Mouse (Mus musculus): Measurements from ENCODE around the gene Vmn1r80. TPM values are rescaled to one million over a fixed set of nuclear protein-coding genes. Genes with fewer than 3 reads are reported as not detected.
"Not testable (repeated sequence)": the region's sequence is repeated elsewhere in the genome, so short reads cannot be mapped to it uniquely, and the experiment has no call there.

The Vmn1r80 gene
- not detected in 2 replicates for polyA plus RNA-seq (2014; fragmentation: Nextera tagmentation; extraction: Ambion mirVana)

DNA sequence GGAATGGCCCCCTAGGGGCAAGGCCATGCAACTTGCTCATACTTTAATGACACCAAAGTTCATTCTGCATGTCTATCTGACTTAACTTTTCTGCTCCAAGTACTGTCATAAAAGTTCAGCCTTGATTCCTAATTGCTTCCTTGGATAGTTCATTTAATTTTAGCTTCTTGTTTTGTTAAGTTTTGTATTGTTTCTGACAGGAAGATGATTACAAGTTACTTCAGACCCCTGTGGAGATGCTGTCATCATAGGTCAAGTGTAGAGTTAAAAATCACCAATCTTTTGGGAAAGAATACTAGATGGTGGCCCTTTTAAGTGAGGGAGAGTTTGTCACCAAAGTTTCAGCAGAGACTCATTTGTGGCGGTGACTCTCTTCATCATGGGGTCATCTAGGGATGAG lies at the start of gene Vmn1r80:
Gene Vmn1r80 (plus strand): TSS at position 301 of the 400 bp plus-strand sequence.
- Histone ChIP-seq H3K27ac (ENCODE audit: low read depth) (no peak within 1 kb of the TSS), H3K4me1 (ENCODE audit: insufficient read depth) (no peaks in the 10 kb centered on the region), H3K36me3 (ENCODE audit: insufficient read depth) (no peaks in the 10 kb centered on the region), H3K9me3 (ENCODE audit: low read depth, low read length) (no peaks in the 10 kb centered on the region; the same call in 1 of the 2 replicates), H3K4me2 (no peak within 1 kb of the TSS), H3K27me3 (ENCODE audit: insufficient read depth, low read length) (no peaks in the 10 kb centered on the region), H3K4me3 (ENCODE audit: low read depth, low read length) (no peak within 1 kb of the TSS), H3K9ac (no peak within 1 kb of the TSS)
- 84% methylated on average over 1 of the region's 1 CpGs for WGBS
- TF ChIP-seq CTCF (IDR thresholded peaks at IDR 0.05; ENCODE audit: low read depth), result no peak
- ATAC-seq (ENCODE audit: insufficient read depth) (no peak), DNase-seq (no peak)

DNA sequence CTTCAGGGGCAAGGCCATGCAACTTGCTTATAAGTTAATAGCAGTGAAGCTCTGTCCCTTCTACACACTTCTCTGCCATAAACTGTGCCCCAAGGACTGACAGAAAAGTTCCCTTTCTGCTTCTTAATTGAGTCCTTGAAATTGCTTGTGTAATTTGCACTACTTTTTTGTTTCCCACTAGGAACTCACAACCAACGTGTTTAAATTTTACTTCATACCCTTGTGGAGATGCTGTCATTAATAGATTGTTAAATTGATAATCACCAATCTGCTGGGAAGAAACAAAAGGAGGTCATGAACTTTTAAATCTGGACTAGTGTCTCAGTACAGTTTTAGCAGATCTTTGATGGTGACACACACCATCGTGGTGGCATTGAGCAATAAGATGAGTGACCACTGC lies 39.1 kb upstream of the Vmn1r80 start, which contains the start of gene Vmn1r78:
Gene Vmn1r78 (plus strand): TSS at position 301 of the 400 bp plus-strand sequence.
- WGBS, result 52% methylated on average over 2 of the region's 2 CpGs
- DNase-seq (no peak), ATAC-seq (ENCODE audit: insufficient read depth) (no peak)
- Histone ChIP-seq H3K4me1 (ENCODE audit: insufficient read depth) (no peaks in the 10 kb centered on the region), H3K27me3 (ENCODE audit: insufficient read depth, low read length) (no peaks in the 10 kb centered on the region), H3K36me3 (ENCODE audit: insufficient read depth) (no peaks in the 10 kb centered on the region), H3K27ac (ENCODE audit: low read depth) (no peak within 1 kb of the TSS), H3K4me3 (ENCODE audit: low read depth, low read length) (no peak within 1 kb of the TSS), H3K9me3 (ENCODE audit: low read depth, low read length) (no peaks in the 10 kb centered on the region; the same call in 1 of the 2 replicates), H3K4me2 (no peak within 1 kb of the TSS), H3K9ac (no peak within 1 kb of the TSS)
- TF ChIP-seq CTCF (IDR thresholded peaks at IDR 0.05; ENCODE audit: low read depth), result no peak

DNA sequence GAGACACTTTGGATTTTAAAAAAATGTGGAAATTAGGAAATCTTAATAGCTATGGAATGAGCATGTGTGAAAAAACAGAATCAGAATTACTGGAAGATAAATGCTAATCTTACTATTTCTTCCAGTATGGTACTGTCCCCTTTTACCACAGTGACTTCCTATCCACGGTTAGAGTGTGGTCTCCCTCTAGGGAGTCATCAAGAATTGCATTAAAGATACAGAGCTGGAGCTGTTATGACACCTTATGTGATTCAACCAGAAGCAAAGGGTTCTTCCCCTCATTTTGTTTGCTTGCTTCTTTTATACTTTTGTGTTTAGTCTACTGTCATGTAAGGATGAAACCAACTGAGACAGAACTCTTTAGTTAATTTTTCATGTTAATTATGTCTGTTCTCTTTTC lies 32.6 kb upstream of the Vmn1r80 start:
- not testable (repeated sequence) for H3K4me1 ChIP-seq (ENCODE audit: insufficient read depth); ATAC-seq (ENCODE audit: insufficient read depth); H3K9ac ChIP-seq; H3K4me2 ChIP-seq; H3K4me3 ChIP-seq (ENCODE audit: low read depth, low read length); H3K27me3 ChIP-seq (ENCODE audit: insufficient read depth, low read length); DNase-seq; H3K27ac ChIP-seq (ENCODE audit: low read depth); H3K9me3 ChIP-seq (ENCODE audit: low read depth, low read length); H3K36me3 ChIP-seq (ENCODE audit: insufficient read depth)
- whole genome bisulfite sequencing, result 42% methylated on average over 1 of the region's 1 CpGs

DNA sequence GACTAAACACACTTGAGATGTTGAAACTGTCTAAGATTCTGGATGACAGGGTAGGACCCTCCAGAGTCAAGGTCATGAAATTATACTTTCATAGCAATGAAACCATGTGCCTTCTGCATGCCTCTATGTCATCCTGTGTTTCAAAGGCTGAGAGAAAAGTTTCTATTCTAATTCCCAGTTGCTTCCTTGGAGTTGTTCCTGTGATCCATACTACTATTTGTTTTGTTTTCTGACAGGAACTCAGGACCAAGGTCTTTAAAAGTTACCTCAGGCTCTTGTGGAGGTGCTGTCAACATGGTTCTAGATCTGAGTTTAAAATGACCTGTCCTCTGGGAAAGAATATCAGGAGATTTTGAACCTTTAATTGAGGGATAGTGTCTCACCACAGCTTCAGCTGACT lies 18.1 kb upstream of the Vmn1r80 start, which contains the start of gene Vmn1r79:
Gene Vmn1r79 (plus strand): TSS at position 301 of the 400 bp plus-strand sequence.
- not testable (repeated sequence) for H3K4me3 ChIP-seq (ENCODE audit: low read depth, low read length); H3K9ac ChIP-seq; ATAC-seq (ENCODE audit: insufficient read depth); DNase-seq; H3K36me3 ChIP-seq (ENCODE audit: insufficient read depth); H3K4me1 ChIP-seq (ENCODE audit: insufficient read depth); H3K27me3 ChIP-seq (ENCODE audit: insufficient read depth, low read length); H3K4me2 ChIP-seq; H3K9me3 ChIP-seq (ENCODE audit: low read depth, low read length); H3K27ac ChIP-seq (ENCODE audit: low read depth)

DNA sequence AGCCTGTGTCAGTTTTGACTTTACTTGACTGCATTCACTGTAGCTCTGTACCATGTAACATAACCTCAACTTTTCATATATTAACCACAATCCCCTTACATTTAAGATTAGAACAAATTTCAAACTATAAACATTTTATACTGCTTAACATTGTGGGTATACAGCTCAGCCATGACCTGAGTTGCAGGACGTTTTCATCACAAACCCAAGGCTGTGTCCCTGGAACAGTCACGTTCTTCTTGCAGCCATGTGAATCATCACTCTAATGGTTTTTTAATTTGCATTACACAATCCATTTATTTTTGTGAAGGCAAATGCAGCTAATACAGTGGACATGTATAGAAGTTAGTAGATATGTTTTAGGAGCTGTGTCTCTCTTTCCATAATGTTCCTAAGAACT lies 16.2 kb upstream of the Vmn1r80 start:
- H3K9me3 ChIP-seq (ENCODE audit: low read depth, low read length); ATAC-seq (ENCODE audit: insufficient read depth); H3K27me3 ChIP-seq (ENCODE audit: insufficient read depth, low read length); H3K4me1 ChIP-seq (ENCODE audit: insufficient read depth); H3K27ac ChIP-seq (ENCODE audit: low read depth); DNase-seq; H3K9ac ChIP-seq; H3K4me3 ChIP-seq (ENCODE audit: low read depth, low read length); H3K4me2 ChIP-seq; H3K36me3 ChIP-seq (ENCODE audit: insufficient read depth): not testable (repeated sequence)
- 54% methylated on average over 2 of the region's 2 CpGs for WGBS

DNA sequence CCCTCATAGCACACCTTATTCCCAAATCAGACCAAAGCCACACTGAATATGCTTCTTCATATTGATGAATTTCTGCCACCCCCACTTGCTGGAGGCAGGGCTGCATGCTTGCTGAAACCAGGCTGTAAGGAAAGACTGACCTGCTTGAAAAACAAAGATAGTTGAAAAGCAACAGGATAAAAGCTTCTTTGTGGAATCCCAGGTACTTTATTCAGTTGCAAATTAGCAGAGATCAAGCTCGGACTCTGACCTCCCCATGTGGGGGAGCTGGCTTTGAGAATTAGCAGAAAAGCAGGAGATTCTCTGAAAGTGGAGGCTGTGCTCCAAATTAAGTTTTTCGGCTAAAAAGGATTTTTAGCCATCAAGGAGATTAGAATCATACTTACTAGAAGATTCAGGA lies 15.1 kb downstream of the Vmn1r80 start:
- Histone ChIP-seq H3K27me3 (ENCODE audit: insufficient read depth, low read length) (no peaks in the 10 kb centered on the region), H3K4me1 (ENCODE audit: insufficient read depth) (no peaks in the 10 kb centered on the region), H3K9ac (no peak overlapping the region), H3K4me2 (no peak overlapping the region), H3K9me3 (ENCODE audit: low read depth, low read length) (no peaks in the 10 kb centered on the region; the same call in 1 of the 2 replicates), H3K27ac (ENCODE audit: low read depth) (no peak overlapping the region), H3K36me3 (ENCODE audit: insufficient read depth) (no peaks in the 10 kb centered on the region), H3K4me3 (ENCODE audit: low read depth, low read length) (no peak overlapping the region)
- ATAC-seq (ENCODE audit: insufficient read depth) (no peak), DNase-seq (no peak)
- TF ChIP-seq CTCF (IDR thresholded peaks at IDR 0.05; ENCODE audit: low read depth), result no peak
- 72% methylated on average over 2 of the region's 2 CpGs for WGBS

Other genes with a start within 250 kb of the Vmn1r80 start
- gene Vmn1r77, start 152.5 kb upstream of the Vmn1r80 start, polyA plus RNA-seq (2014; fragmentation: Nextera tagmentation; extraction: Ambion mirVana), result not detected in 2 replicates
- gene Vmn1r78, start 39.0 kb upstream of the Vmn1r80 start, polyA plus RNA-seq (2014; fragmentation: Nextera tagmentation; extraction: Ambion mirVana), result not detected in 2 replicates
- not detected in 2 replicates for gene Vmn1r79, start 18.0 kb upstream of the Vmn1r80 start, polyA plus RNA-seq (2014; fragmentation: Nextera tagmentation; extraction: Ambion mirVana)
- not detected in 2 replicates for gene Vmn1r81, start 79.0 kb downstream of the Vmn1r80 start, polyA plus RNA-seq (2014; fragmentation: Nextera tagmentation; extraction: Ambion mirVana)
- gene Vmn1r82, start 111.1 kb downstream of the Vmn1r80 start, polyA plus RNA-seq (2014; fragmentation: Nextera tagmentation; extraction: Ambion mirVana), result not detected in 2 replicates
- gene Vmn1r83, start 140.2 kb downstream of the Vmn1r80 start, polyA plus RNA-seq (2014; fragmentation: Nextera tagmentation; extraction: Ambion mirVana), result not detected in 2 replicates
- not detected in 2 replicates for gene Vmn1r84, start 180.0 kb downstream of the Vmn1r80 start, polyA plus RNA-seq (2014; fragmentation: Nextera tagmentation; extraction: Ambion mirVana)
- 4.1 and 4.5 TPM in 2 replicates for gene Zfp551, start 233.5 kb downstream of the Vmn1r80 start, polyA plus RNA-seq (2014; fragmentation: Nextera tagmentation; extraction: Ambion mirVana)